Mouse (Mus musculus): ENCODE results near the gene Mtrf1. TPM values are rescaled to one million over a fixed set of nuclear protein-coding genes. Genes with fewer than 3 reads are reported as not detected.
"Not testable (repeated sequence)": the region's sequence is repeated elsewhere in the genome, so short reads cannot be mapped to it uniquely, and the experiment has no call there.

Mtrf1 gene
- polyA plus RNA-seq, 1 experiment from 2014 or later: 12.6 TPM

DNA sequence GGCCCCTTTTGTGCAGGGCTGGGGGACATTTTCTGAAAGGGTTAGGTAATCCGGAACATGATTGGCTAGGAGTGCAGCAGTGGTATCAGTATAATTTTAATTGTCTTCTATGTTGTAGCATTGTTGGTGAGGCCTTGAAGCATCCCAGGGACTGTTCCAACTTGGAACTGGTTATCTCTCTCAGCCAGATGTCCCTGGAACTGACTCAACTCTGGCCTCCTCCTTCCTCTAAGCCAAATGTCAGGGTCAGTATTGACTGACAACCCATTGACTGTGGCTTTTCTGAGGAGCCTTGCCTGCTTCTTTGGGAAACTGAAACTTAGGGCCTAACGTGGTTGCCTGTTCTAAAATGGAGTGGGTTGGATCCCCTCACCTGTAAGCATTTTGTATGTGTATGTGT is 43.1 kb downstream of the Mtrf1 start:
- no peaks in the 10 kb centered on the region for H3K27me3 ChIP-seq (replicated peaks; ENCODE audit: control insufficient read depth, insufficient read depth, low read length)
- no peak overlapping the region for H3K9ac ChIP-seq (ENCODE audit: low read depth, low read length)
- WGBS: 85% methylated on average over 2 of the region's 2 CpGs
- peaks cover 3% of the 10 kb centered on the region; the same call in 1 of the 2 replicates for H3K9me3 ChIP-seq (ENCODE audit: control insufficient read depth, low read length)
- H3K36me3 ChIP-seq (ENCODE audit: control insufficient read depth, insufficient read depth, low read length): no peaks in the 10 kb centered on the region
- no peak overlapping the region for H3K27ac ChIP-seq (ENCODE audit: low read depth, low read length)
- peaks cover 5% of the 10 kb centered on the region for H3K4me1 ChIP-seq (ENCODE audit: control insufficient read depth, insufficient read depth, low read depth, low read length)
- H3K4me3 ChIP-seq (ENCODE audit: low read length): no peak overlapping the region
- no peak for ATAC-seq
- H3K4me2 ChIP-seq (ENCODE audit: low read length): no peak overlapping the region

DNA sequence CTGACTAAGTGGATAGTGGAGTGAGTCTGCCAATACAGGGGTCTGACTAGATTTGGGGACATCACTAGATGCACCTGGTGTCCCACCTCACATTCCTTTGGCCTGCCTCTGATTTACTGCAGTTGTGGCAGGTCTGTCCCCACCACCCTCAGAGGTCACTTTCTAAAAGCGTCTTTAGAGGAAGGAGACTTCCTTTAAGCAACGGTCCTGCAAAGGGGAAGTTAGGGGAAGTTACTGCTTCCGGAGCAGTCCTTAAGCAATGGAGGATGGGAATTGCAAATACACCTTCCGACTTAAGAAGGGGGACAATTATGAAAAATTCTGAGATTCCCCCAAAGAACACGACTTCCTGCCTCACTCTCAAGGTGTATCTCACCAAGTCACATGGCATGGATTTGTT is 43.9 kb downstream of the Mtrf1 start:
- no peaks in the 10 kb centered on the region for H3K27me3 ChIP-seq (replicated peaks; ENCODE audit: control insufficient read depth, insufficient read depth, low read length)
- H3K9me3 ChIP-seq (ENCODE audit: control insufficient read depth, low read length): peaks cover 3% of the 10 kb centered on the region; the same call in 1 of the 2 replicates
- H3K4me2 ChIP-seq (ENCODE audit: low read length): no peak overlapping the region
- peaks cover 7% of the 10 kb centered on the region for H3K4me1 ChIP-seq (ENCODE audit: control insufficient read depth, insufficient read depth, low read depth, low read length)
- no peak overlapping the region for H3K4me3 ChIP-seq (ENCODE audit: low read length)
- WGBS: 86% methylated on average over 5 of the region's 5 CpGs
- no peak overlapping the region for H3K27ac ChIP-seq (ENCODE audit: low read depth, low read length)
- H3K36me3 ChIP-seq (ENCODE audit: control insufficient read depth, insufficient read depth, low read length): no peaks in the 10 kb centered on the region
- H3K9ac ChIP-seq (ENCODE audit: low read depth, low read length): no peak overlapping the region
- no peak for ATAC-seq

DNA sequence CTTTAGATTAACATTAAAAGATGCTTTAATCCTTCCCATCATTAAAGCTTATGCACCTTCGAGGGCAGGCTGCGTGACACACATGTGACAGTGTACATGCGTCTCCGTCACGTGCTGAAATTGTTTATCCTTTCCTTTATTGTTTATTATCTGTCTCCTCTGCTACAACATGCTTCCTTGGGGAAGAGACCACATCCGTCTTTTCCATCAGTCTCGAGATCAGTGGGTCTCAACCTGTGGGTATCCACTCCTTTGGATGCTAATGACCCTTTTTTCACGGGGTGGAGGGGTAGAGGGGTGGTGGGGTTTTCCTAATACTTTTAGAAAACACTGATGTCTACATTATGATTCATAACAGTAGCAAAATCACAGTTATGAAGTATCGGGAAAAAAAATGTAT is 47.0 kb downstream of the Mtrf1 start:
- H3K9ac ChIP-seq (ENCODE audit: low read depth, low read length): no peak overlapping the region
- peak overlapping the region; percentile 56 for H3K4me2 ChIP-seq (ENCODE audit: low read length)
- H3K4me3 ChIP-seq (ENCODE audit: low read length): peak overlapping the region; percentile 28; the same call in 1 of the 2 replicates
- H3K27me3 ChIP-seq (replicated peaks; ENCODE audit: control insufficient read depth, insufficient read depth, low read length): no peaks in the 10 kb centered on the region
- no peaks in the 10 kb centered on the region for H3K36me3 ChIP-seq (ENCODE audit: control insufficient read depth, insufficient read depth, low read length)
- peaks cover 3% of the 10 kb centered on the region; the same call in 1 of the 2 replicates for H3K9me3 ChIP-seq (ENCODE audit: control insufficient read depth, low read length)
- peak; percentile 50 for ATAC-seq
- peaks cover 7% of the 10 kb centered on the region for H3K4me1 ChIP-seq (ENCODE audit: control insufficient read depth, insufficient read depth, low read depth, low read length)
- peak overlapping the region; percentile 80 for H3K27ac ChIP-seq (ENCODE audit: low read depth, low read length)
- 69% methylated on average over 9 of the region's 9 CpGs for WGBS

DNA sequence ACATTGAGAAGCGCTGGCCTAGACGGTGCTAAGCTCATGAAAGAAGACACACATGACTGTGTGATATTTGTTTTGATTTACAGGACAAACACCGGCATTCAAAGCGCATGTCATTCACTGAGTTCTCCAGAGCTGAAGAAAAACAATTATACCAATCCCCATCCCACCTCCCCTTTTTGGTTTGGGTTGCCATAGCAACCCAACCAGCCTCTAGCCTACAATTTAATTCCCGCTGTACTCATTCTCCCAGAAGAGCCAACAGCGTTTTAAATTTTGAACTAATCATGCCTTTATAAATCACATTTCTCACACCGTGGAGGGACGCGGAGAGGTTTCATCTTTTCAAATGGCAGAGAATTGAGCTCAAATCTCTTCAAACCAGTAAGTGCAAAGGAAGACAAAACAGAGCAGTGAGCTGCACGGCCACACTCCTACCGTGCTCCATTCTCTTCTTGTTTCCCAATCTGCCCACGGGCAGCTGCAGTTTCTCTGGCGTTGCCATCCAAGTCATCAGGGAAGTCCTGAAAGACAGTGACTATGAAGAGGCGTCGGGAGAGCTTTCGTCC is 47.6 kb downstream of the Mtrf1 start:
- WGBS: 19% methylated on average over 16 of the region's 16 CpGs
- no peaks in the 10 kb centered on the region for H3K27me3 ChIP-seq (replicated peaks; ENCODE audit: control insufficient read depth, insufficient read depth, low read length)
- H3K4me2 ChIP-seq (ENCODE audit: low read length): peak overlapping the region; percentile 56
- peak; percentile 86 for ATAC-seq
- H3K27ac ChIP-seq (ENCODE audit: low read depth, low read length): peak overlapping the region; percentile 80
- no peaks in the 10 kb centered on the region for H3K9me3 ChIP-seq (ENCODE audit: control insufficient read depth, low read length)
- H3K36me3 ChIP-seq (ENCODE audit: control insufficient read depth, insufficient read depth, low read length): no peaks in the 10 kb centered on the region
- peak overlapping the region; percentile 41 for H3K9ac ChIP-seq (ENCODE audit: low read depth, low read length)
- H3K4me3 ChIP-seq (ENCODE audit: low read length): peak overlapping the region; percentile 28
- peaks cover 7% of the 10 kb centered on the region for H3K4me1 ChIP-seq (ENCODE audit: control insufficient read depth, insufficient read depth, low read depth, low read length)

DNA sequence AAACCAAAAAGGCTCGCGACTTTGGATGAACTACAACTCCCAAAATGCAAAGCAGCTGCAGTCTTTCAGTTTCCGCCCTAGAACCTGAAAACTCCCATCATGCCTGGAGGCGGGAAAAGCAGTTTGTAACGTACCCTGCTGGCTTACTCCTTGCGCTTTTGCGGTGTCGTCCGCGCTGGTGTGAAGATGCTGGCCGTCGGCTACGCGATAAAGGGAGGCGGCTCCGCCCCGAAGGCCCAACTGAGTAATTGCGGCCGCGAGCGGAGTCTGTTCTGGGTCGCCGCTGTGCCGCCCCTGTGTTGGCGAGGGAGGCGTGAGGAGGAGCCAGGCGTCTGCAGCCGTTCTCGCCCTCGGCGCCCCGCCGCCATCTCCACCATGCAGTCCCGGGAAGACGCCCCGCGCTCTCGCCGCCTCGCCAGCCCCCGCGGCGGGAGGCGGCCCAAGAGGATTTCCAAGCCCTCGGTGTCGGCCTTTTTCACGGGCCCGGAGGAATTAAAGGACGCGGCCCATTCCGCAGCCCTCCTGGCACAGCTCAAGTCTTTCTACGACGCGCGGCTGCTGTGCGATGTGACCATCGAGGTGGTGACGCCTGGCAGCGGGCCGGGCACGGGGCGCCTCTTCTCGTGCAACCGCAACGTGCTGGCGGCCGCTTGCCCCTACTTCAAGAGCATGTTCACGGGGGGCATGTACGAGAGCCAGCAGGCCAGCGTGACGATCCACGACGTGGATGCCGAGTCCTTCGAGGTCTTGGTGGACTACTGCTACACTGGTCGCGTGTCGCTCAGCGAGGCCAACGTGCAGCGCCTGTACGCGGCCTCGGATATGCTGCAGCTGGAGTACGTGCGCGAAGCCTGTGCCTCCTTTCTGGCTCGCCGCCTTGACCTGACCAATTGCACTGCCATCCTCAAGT is 54.4 kb downstream of the Mtrf1 start, which contains the start of gene Kbtbd6:
Kbtbd6 (plus strand) TSS at position 155 of the 910 bp plus-strand sequence.
- Histone ChIP-seq H3K4me3 (ENCODE audit: low read length) (peak within 1 kb of the TSS; percentile 68), H3K4me2 (ENCODE audit: low read length) (peak within 1 kb of the TSS; percentile 82), H3K9ac (ENCODE audit: low read depth, low read length) (peak within 1 kb of the TSS; percentile 66)
- H3K27me3 ChIP-seq (replicated peaks; ENCODE audit: control insufficient read depth, insufficient read depth, low read length); H3K36me3 ChIP-seq (ENCODE audit: control insufficient read depth, insufficient read depth, low read length); H3K9me3 ChIP-seq (ENCODE audit: control insufficient read depth, low read length); H3K27ac ChIP-seq (ENCODE audit: low read depth, low read length); H3K4me1 ChIP-seq (ENCODE audit: control insufficient read depth, insufficient read depth, low read depth, low read length): not testable (repeated sequence)
- 7% methylated on average over 30 of the region's 89 CpGs for WGBS
- ATAC-seq: peak; percentile 89

DNA sequence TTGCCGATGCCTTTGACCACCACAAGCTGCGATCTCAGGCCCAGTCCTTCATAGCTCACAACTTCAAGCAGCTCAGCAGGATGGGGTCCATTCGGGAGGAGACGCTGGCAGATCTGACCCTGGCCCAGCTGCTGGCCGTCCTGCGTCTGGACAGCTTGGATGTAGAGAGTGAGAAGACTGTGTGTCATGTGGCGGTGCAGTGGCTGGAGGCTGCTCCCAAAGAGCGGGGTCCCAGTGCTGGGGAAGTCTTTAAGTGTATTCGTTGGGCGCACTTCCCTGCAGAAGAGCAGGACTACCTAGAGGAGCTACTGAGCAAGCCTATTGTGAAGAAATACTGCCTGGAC is 55.0 kb downstream of the Mtrf1 start:
- WGBS: 93% methylated on average over 4 of the region's 10 CpGs
- H3K9ac ChIP-seq (ENCODE audit: low read depth, low read length); H3K27me3 ChIP-seq (replicated peaks; ENCODE audit: control insufficient read depth, insufficient read depth, low read length); H3K4me2 ChIP-seq (ENCODE audit: low read length); H3K4me3 ChIP-seq (ENCODE audit: low read length); H3K9me3 ChIP-seq (ENCODE audit: control insufficient read depth, low read length); H3K36me3 ChIP-seq (ENCODE audit: control insufficient read depth, insufficient read depth, low read length); H3K4me1 ChIP-seq (ENCODE audit: control insufficient read depth, insufficient read depth, low read depth, low read length); H3K27ac ChIP-seq (ENCODE audit: low read depth, low read length): not testable (repeated sequence)
- ATAC-seq: peak; percentile 55

DNA sequence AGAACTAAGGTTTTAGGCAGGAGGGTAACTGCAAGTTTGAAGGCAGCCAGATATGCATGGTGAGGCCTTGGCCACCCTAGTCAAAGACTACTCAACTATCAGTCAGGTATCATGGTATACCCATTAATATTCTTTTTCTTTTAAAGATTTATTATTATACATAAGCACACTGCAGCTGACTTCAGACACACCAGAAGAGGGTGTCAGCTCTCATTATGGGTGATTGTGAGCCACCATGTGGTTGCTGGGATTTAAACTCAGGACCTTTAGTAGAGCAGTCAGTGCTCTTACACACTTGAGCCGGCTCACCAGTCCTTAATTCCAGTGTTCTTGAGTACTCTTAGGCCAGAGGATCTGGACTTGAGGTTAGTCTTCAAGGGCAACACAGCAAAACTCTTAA is 62.8 kb downstream of the Mtrf1 start:
- no peak overlapping the region for H3K9ac ChIP-seq (ENCODE audit: low read depth, low read length)
- H3K4me2 ChIP-seq (ENCODE audit: low read length): no peak overlapping the region
- no peak overlapping the region for H3K4me3 ChIP-seq (ENCODE audit: low read length)
- no peaks in the 10 kb centered on the region for H3K27me3 ChIP-seq (replicated peaks; ENCODE audit: control insufficient read depth, insufficient read depth, low read length)
- peaks cover 16% of the 10 kb centered on the region for H3K36me3 ChIP-seq (ENCODE audit: control insufficient read depth, insufficient read depth, low read length)
- H3K9me3 ChIP-seq (ENCODE audit: control insufficient read depth, low read length): no peaks in the 10 kb centered on the region
- WGBS: 94% methylated on average over 1 of the region's 1 CpGs
- no peaks in the 10 kb centered on the region for H3K4me1 ChIP-seq (ENCODE audit: control insufficient read depth, insufficient read depth, low read depth, low read length)
- ATAC-seq: no peak
- no peak overlapping the region for H3K27ac ChIP-seq (ENCODE audit: low read depth, low read length)

DNA sequence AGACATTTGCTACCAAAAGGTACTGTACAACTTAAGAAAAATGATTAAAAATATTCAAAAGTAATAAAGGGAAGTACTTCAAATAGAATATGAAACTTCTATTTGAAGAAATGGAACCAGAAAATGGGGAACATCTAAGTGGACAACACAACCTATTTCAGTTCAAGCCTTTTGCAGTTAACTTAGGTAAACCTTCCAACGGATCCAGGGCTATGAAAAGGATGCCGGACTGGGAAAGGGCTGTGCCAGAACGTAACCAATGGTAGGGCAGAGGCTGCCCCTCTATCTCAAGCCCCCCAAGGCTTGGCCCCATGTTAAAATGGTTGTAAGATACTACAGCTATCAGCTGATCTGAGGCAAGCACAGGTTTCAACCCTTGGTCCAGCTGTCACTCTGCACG is 63.4 kb downstream of the Mtrf1 start:
- H3K27me3 ChIP-seq (replicated peaks; ENCODE audit: control insufficient read depth, insufficient read depth, low read length): no peaks in the 10 kb centered on the region
- no peaks in the 10 kb centered on the region for H3K4me1 ChIP-seq (ENCODE audit: control insufficient read depth, insufficient read depth, low read depth, low read length)
- H3K27ac ChIP-seq (ENCODE audit: low read depth, low read length): no peak overlapping the region
- H3K4me2 ChIP-seq (ENCODE audit: low read length): no peak overlapping the region
- no peak overlapping the region for H3K9ac ChIP-seq (ENCODE audit: low read depth, low read length)
- no peaks in the 10 kb centered on the region for H3K9me3 ChIP-seq (ENCODE audit: control insufficient read depth, low read length)
- WGBS: 93% methylated on average over 4 of the region's 4 CpGs
- H3K36me3 ChIP-seq (ENCODE audit: control insufficient read depth, insufficient read depth, low read length): peaks cover 19% of the 10 kb centered on the region
- no peak for ATAC-seq
- H3K4me3 ChIP-seq (ENCODE audit: low read length): no peak overlapping the region

DNA sequence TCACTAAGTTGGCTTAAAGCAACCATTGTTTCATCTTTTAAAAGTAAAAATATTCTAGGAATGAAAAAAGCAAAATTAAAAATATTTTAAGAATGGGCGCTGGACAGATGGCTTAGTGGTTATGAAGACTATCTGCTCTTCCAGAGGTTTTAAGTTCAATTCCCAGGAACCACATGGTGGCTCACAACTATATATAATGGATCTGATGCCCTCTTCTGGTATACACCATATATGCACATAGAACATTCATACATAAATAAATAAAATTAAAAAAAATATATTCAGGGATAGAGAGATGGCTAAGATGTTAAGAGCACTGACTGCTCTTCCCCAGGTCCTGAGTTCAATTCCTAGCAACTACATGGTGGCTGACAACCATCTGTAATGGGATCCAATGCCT is 68.1 kb downstream of the Mtrf1 start:
- ATAC-seq: no peak

More for the DNA sequence above, 68.1 kb downstream of the Mtrf1 start:
- WGBS: 75% methylated on average over 1 of the region's 1 CpGs
- Histone ChIP-seq H3K4me3 (ENCODE audit: low read length) (no peak overlapping the region), H3K27me3 (replicated peaks; ENCODE audit: control insufficient read depth, insufficient read depth, low read length) (no peaks in the 10 kb centered on the region), H3K4me2 (ENCODE audit: low read length) (no peak overlapping the region), H3K9me3 (ENCODE audit: control insufficient read depth, low read length) (no peaks in the 10 kb centered on the region), H3K4me1 (ENCODE audit: control insufficient read depth, insufficient read depth, low read depth, low read length) (no peaks in the 10 kb centered on the region), H3K9ac (ENCODE audit: low read depth, low read length) (no peak overlapping the region), H3K36me3 (ENCODE audit: control insufficient read depth, insufficient read depth, low read length) (peaks cover 44% of the 10 kb centered on the region), H3K27ac (ENCODE audit: low read depth, low read length) (no peak overlapping the region)

Measured in hindbrain, embryonic 16.5 days (tissue).